Mouse (Mus musculus) kidney, adult 8-10 months (tissue): Measurements from ENCODE around the gene Ispd.

Experiments used
- DNase-seq, 2 experiments: peaks; one replicate each; pipeline ENCODE4 v3.0.0; 2022

The Ispd gene

DNA sequence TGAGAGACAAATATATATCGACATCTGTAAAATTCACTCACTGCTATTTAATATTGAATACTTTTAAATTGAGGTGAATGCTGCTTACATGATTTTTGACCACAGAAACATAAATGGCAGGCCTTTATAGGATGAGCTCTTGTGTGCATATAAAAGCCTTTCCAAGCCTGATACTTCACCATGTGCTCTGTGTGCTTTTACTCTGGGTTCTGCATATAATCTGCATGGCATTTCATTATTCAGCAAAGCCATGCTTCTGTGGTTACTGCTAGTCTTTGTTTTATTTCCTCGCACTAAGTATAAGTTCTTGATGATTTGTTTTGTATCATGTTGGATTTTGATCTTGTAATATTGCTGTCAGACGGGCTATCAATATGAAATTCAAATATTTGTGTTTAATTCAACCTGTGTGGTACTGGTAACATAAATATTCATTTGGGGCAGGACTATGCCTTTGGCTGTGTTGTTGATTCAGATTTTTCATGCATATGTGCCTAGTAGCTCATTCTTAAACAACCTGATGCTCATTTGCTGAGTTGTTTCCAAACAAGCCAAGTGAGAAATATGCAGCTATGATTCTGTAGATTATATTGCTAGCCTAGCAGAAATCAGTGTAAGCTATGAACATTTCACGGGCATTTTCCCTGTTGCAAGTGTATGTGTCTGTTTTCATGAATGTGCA, 189.3 kb downstream of the Ispd start:
- no peak for DNase-seq

DNA sequence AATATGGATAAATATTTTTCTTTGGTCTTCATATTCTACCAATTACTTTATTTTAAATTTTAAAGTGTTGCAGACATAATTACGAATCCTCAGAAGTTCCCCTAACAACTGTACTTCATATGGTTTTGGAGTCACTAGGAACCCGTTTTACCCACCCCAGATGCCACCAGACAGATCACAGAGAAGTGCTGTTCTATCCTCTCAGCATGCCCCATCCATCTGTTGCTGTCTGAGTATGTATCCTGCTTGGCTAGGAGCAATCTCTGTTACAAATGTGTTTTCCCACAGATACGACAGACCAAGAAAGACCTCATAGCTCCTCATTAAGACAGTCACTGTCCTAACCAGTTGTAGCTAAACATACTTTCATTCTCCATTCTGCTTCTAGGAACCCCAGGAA, 203.6 kb downstream of the Ispd start:
- DNase-seq = no peak

DNA sequence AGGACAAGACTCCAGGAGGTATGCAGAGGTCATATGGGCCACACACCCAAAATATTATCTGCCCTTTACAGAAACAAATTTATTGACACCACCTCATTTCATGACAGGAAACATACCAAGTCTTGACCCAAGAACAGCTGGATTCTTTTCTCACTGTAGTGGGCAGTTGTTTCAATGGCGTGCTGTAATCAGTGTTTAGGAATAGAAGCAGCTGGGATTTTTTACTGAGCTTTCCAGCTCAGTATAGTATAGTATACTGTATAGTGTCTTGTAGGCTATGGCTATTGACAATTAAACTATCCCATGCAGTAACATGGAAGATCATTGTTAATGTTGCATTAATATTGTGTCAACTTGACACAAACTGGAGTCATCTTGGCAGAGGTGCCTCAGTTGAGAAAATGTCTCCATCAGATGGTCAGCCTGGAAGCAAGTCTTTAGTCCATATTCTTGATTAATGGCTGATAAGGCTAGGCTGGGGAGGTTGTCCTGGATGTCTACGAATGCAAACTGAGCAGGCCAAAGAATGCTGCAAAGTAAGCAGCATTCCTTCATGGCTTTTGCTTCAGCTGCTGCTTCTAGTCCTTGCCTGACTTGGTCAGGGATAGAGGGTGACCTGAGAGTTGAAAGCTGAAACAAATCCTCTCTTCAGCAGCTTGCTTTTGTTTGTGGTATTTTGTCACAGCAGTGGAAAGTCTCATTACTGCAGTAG, 216.4 kb downstream of the Ispd start:
- DNase-seq = peak in 1 of 2 experiments; percentile 2

DNA sequence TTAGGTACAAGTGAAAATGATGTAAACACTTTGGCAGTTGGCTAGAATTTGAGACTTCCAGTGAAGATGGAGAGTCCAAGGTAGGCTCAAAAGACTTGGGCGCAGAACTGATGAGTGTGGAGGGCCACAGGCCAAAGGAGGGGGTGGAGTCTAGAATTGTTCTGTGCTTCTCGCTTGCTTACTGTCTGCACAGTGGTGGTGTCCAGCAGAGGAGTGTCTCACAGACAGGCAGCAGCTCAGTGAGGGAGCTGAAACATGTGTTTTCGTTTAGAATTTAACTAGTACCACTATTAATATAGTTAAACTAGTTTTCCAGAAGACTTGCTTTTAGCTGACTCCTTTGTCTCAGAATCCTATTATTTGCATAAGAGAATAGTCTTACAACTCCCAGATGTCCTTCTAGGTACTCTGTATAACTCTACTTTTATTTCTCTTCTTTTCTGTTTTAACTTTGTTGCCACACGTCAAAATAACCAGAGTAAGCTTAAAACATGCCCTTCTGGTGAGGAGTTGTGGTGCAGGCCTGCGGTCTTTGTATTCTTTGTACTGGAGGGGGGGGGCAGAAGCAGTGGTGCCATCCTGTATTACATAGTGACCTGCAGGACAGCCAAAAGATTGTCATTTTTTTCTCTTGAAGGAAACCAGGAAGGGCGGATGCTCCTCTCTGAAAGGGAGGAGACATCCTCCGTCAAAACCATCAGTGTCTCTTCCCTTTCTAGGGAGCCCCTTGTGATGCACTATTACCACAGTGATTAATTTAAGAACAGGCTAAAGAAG, 240.9 kb downstream of the Ispd start:
- DNase-seq = peak; percentile 18 to 22

DNA sequence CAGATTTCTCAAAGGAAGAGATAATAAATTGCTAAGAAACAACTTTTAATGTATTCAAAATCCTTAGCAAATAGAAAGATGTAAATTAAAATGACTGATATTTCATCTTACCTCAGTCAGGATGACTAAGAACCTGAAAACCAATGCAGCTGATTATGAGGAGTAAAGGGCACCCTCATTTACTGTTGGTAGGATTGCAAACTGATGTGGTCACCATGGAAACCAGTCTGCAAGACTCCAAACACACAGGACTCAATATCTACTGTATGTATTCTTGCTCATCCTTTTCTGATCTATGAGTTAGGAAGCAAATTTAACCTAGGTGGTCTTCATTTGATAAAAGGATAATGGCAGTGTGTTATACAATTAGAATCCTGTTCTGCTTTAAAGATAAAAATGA, 246.0 kb downstream of the Ispd start:
- DNase-seq = no peak

DNA sequence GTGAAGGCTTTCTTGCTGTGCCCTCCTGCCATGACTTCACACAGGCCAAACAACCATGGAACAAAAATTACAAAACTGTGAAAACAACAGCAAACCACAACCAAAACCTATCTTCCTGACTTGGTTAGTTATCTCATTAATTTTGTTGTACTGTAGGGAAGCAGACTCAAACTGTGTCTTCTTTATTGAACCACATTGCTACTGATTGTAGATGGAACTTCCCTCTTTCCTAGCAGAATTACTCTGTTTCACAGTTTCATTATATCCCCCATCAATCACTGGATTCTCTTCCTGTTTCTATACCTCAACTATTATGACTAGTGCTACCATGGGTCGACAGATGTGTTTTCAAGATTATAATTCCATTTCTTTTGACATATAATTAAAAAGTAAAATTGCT, 251.2 kb downstream of the Ispd start:
- no peak for DNase-seq

DNA sequence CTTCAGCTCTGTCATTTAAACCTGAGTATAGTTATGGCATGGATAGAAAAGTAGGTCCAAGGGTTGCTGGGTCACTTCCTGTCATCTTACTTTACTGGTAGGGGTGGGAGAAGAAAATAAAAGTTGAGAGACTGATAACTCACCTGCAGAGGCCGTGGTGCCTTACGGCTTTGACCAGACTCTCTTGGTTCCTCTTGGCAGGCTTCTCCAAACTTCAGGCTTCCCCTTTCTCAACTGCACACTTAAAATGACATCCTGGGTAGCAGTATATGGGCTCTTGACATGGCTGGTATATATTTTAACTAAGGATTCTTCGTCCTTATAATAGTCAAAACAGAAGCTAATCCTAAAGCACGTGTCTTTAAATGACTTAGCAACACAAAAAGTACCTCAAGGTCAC, 266.3 kb downstream of the Ispd start:
- no peak for DNase-seq

DNA sequence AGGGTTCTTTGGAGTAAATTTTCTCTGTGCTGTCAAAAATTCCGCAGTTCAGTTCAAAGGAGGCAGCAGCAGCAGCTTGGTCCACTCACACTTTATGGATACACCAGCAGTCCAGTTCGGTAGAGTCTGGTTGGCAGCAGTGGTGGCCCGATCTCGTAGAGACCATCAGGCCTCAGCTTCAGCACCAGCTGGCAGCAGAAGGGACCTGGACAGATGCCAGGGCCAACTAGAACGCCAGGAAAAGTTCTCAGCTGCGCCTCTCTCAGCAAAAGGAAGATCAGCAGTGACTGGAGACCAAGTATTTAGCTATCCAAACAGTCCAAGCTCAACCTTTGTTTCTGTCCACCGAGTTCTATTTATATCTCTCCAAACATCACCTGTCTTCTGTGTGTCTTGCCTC, 281.2 kb downstream of the Ispd start:
- DNase-seq = peak in 1 of 2 experiments; percentile 11

DNA sequence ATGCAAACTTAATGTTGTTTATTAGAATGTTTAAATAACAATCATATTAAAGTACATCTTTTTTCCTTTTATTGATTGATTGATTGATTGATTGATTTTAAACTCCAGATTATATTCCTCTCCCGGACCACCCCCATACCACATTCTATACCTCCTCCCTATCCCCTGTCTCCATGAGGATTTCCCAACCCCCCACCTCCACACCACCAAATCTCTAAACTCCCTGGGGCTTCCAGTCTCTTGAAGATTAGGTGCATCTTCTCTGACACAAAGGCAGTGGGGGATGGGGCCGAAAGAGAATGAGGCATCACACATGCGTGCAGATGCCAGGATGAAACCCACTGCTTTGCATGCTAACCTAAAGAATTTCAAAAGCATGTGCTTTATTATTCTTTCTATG, 283.5 kb downstream of the Ispd start:
- DNase-seq = no peak

DNA sequence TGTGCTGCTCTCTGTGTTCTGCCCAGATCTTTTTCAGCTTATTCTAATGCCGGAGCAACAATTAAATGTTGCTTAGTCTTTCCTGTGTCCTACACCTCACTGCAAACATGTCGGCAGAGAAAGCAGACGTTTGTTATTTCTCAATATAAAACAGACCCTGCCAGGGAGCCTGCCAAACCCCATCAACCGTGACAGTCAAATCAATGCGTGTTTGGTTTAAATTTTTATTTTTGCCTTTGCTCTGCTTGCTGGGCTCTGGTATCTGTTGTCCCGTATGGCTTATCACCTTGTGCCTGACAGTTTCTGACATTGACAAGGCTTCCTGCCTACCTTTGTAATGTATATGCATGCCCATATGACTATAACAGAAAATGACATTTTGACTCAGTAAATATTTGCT, 285.5 kb downstream of the Ispd start:
- DNase-seq = peak in 1 of 2 experiments; percentile 7

DNA sequence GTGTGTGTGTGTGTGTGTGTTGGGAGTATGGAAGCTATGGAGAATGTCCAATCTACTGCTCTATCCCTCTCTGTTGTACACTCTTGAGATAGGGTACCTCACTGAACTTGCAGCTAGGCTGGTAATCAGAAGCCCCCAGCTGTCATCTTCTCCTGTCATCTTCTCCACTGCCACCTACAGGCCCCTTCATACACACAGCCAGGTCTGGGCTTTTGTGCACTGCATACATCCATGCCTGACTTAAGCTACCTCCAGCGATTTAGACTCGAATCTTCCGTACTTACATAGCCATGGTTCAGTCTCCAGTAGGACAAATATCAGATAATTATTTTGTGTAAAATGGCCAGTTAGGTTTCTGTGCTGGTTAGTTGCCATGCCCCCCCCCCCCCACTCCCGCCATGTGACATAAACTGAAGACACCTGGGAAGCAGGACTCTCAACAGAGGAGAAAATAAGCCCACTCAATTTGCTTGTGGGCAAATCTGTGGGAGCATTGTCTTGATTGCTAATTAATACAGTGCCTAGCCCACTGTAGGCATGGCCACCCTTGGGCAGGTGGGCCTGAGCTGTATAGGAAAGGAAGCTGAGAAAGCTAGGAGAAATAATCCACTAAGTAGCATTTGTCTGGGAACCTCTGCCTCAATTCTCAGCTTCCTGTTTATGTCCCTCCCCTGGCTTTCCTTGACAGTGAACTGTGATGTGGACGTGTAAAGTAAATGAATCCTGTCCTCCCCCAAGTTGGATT, 289.1 kb downstream of the Ispd start:
- no peak for DNase-seq

DNA sequence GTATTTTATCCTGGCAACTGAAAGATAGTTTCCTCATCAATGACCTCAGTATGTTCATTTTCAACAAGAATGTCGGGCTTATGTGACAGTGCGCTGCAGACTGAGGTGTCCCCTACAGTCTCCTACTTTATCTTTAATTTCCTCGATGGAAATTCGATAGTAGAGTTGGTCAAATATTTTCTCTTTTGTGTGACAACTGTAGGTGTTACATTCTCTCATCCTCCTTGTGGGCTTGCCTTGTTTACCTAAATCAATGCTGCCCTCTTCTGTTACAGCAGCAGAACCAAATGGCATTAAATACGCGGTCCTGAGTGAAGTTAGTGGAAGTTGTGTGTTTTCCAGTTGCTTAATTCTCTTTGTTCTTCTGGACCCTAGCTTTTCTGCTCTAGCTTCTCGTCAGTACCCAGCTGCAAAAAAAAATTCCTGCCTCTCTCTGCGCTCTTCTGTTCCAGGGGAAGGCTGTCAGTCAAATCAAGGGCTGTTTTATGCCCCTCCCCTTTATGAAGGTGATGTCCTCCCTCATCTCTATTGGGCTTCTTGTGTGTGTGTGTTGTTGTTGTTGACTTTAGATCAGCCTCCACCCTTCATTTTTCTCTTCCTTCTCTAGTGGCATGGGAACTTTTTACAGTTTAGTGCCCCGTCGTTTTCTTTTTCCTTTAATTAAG, 289.8 kb downstream of the Ispd start:
- DNase-seq = peak; percentile 13 to 17

DNA sequence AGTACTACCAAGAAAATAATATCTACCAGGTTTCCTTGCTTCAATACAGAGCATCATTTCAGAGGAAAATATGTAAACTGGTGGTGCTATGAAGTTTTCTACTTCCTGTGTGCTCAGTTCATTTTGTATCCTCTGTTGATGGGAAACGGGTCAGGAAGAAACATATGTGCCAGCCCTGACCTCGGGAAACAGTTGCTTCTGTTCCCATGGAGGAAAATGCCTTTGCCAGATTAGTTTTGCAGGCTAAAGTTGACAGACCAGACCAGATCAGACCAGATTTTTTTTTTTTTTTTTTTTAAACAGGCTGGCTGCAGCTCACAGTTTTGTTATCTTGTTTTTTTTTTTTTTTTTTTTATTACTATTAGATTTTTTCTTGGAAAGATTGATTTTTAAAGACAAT, 293.2 kb downstream of the Ispd start:
- no peak for DNase-seq

DNA sequence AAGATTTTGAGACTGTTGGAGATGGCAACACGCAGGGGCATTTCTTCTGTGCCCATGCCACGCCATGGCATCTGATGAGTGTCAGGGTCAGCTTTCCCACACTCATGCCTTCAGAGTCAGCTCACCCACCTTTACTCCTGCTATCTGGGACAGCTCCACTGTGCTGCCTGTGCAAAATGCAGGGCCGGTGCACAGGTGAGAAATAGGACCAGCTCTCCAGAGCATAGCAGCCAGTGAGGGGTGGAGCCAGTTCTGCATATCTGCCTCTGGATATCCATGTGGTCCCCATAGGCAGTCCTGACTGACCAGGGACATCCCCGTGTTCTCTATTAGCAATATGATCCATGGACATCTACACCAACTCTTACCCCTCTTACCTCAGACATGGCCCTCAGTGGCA, 297.0 kb downstream of the Ispd start:
- DNase-seq = no peak

DNA sequence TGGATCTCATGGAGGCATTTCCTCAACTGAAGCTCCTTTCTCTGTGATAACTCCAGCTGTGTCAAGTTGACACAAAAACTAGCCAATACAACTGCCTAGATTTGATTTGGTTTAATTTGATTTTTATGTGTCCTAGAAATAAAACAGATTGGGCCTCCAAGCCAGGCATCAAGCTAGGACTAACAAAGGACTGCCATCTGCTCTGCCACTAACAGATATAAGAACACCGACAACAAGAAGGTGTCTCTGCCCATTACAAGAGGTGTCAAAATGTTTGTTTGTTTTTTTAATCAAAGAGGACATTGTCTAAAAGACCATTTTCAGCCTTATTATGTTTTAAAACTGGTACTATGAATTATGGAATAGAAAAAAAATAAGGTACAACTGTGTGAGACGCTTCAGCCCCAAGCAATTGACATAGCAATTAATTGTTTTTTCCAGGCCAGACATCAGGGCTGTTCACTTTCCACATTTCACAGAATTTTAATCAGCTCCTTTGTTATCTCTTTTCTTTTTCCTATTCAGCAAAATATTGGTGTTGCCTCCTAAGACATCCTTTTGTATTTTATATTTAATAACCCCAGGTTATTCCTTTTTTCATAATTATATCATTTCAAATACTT, 299.7 kb downstream of the Ispd start:
- DNase-seq = no peak

DNA sequence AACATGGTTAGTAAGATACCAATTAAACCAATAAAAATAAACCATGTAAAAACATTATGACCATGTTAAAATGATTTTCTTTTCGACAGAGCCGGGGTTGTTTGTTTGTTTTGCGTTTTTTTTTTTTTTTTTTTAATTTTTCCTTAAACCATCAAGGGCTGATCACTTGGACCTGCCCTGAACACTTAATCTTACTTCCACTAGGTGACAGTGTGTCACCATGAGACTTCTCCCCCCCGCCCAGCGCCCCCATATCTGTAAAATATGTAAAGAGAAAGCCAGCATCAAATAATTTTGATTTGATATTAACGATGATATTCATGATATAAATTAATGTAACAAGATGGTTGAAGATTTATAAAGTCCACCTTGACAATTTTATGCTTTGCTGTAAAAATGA, 300.5 kb downstream of the Ispd start:
- DNase-seq = no peak

DNA sequence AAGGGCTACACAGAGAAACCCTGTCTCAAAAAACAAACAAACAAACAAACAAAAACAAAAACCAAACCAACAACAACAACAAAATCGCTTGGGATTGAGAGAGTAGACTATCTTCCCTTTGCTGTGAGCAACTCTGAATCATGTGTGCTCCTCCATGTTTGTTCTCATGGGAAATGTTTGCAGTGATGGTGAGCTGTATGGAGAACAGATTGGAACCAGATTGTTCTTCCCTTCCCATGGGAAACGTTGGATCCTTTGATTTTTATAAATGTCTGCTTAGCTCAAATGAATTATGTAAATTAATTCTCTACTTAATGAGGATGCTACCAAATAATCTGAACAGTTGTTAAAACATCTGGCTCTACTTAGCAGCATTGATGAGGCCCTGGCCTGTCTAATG, 312.8 kb downstream of the Ispd start:
- DNase-seq = no peak

DNA sequence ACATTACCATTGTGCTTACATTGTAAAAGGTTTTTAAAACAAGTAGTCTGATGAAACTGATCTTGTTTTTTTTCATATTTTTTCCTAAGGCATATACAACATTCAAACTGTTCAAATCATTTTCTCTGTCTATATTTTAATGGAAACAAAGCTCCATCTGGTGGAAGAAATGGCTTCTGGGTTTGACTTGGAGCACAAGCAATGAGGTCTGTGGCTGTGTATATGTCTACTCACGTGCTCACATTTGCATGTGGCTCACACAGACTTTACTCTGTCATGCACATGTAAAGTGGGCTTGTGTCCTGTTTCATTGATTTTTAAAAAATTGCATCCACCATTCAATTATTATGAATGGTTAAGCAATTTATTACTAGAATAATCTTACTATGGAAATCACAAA, 323.1 kb downstream of the Ispd start:
- DNase-seq = no peak

DNA sequence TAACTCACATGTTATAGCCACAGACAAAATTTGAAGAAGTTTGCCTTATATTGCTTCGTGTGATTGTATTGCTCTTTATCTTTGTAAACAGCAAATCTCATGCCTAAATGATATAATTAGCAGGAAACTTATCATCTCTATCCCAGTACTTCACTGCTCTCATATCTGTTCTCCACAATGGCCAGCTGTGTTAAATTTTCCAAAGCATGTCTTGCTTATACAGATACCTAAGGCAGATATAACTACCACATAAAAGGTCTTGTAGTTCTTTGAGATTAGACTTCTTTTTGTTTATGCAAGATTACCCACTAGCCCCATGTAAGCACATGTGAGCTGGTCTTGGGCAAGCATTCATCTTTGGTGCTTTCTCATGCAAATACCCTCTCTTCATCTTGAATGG, 327.6 kb downstream of the Ispd start:
- DNase-seq = no peak

DNA sequence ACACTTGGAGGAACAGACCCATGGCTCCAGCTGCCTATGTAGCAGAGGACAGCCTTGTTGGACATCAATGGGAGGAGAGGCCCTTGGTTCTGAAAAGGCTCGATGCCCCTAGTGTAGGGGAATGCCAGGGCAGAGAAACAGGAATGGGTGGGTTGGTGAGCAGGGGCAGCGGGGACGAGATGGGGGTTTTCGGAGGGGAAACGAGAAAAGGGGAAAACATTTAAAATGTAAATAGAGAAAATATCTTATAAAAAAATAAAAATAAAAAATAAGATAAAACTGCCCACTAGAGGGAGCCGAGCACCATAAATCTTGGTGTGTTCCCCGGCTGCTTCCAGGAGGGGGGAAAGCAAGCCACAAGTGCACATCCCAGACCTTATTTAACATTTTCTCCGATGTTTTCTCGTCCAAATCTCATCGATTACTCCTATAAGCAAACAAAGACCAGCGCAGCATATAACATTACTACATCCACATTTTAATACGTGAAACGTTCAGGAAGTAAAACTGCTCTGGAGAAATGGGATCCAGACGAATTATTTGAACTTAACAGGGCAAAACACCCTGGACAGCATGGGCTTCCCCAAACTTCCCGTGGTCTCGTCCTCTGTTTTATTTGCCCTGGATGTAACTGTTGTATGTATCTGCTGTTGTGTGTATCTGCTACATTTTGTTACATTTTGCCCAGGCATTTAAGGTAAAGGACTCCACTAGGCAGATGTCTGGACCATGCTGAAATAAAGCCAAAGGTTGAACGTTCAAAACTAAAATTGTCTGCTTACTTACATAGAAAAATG, 332.8 kb downstream of the Ispd start:
- DNase-seq = peak in 1 of 2 experiments; percentile 15

DNA sequence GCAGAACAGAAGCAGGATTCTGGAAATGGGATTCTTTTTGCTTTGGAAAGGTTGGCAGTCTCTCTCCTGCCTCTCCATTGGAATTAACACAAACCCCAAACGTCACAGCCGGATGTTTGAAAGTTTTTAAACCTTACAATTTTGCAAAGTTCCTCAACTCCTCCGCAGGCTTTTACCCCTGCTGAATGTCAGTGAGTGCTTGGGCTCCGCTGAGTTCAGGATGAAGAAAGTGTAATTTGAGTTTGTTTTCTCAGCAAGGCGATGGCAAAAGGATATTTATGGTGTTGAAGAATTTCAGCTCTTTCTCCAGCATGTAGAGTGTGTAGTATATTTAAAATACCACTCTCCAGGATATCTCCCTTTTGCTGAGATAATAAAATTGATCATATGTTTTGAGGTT, 336.3 kb downstream of the Ispd start:
- DNase-seq = no peak
